Mouse (Mus musculus): ENCODE data around the gene Cdkn2b.

The Cdkn2b gene

DNA sequence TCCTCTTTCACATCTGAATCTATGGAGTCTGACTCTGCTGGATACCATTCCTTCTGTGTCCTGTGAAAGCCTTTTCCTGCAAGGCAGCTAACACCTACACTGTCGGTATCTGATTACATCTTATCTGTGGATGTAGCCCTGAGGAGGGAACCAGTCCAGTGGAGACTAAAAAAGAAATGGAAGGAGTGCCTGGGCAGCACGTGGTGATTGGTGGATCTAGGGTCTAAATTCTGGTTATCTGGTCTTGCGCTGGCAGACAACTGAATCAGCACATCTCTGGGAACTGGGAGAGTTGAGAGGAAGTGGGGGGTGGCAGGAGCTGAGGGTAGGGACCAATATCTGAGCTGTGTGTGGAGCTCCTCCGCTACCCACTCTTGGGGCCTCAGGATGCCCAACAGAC, 21.8 kb downstream of the Cdkn2b start:
- DNase-seq (ENCODE audit: low spot score) = no peak

DNA sequence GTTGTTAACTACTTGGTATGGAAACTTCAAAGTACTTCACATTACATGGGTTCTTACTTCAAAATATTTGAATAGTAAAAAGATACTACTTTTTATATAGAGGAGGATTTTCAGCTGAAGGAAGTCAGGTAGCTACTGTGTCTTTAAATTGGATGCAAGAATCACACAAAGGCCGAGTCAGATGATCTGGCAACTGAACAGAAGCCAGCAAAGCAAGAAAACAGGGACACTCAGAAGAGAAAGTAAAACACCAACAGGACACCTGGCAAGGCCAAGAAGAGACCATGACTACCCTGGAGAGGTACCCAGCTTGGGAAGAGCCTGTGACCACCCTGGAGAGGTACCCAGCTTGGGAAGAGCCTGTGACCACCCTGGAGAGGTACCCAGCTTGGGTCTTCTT, 24.3 kb downstream of the Cdkn2b start:
- no peak for DNase-seq (ENCODE audit: low spot score)

DNA sequence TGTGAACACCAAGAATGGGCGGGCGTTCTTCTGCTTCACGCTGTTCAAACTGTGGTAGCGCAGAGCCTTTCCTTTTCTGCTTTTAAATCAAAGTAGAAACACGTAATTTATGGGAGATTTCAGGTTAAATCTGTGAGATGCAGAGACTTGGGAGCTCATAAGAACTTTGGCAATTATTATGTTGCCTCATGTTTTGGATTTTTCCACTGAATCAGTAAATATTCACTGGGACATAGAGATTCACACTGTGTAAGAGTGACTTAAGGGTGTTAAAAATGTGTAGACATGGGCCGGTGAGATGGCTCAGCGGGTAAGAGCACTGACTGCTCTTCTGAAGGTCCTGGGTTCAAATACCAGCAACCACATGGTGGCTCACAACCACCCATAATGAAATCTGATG, 25.2 kb downstream of the Cdkn2b start:
- DNase-seq (ENCODE audit: low spot score) = no peak

DNA sequence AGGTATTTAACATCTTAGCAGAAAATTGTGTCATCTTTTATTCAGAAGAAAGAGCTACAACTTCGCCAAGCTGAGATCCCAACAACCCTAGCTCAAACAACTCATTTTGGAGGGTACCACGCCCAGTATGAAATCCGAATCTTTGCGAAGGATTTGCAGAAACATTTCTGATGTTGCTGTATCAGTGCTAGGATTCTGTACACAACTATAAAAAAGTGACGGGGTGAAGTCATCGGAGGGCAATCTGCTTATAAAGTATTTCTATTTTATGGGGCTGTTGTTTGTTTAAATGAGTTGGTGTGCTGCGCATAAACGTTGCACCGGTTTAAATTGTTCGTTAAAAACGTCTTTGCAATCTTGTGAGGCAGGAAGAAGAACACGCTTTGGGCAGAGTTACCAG, 28.2 kb downstream of the Cdkn2b start:
- DNase-seq (ENCODE audit: low spot score) = peak; percentile 30

DNA sequence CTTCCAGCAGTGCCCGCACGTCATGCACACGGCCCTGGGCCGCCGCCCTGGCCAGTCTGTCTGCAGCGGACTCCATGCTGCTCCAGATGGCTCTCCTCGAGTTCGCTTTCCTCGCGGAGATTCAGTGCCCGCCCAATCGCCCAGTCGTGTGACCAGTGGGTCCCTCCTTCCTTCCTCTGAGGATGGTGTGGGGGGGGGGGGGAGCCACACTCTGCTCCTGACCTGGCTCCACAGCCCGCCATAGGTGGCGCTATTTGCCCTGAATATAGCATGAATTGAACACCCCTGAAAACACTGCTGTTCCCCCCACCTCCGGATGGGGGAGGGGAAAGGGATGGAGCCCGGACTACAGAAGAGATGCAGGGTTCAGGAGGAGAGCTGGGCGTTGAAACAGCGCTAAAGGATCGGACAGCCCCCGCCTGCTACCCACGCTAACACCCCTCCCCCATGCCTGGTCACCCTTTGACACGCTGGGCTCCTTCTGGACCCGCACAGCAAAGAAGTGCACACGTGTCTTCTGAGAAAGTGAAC, 28.7 kb downstream of the Cdkn2b start:
- peak; percentile 71 for DNase-seq (ENCODE audit: low spot score)

DNA sequence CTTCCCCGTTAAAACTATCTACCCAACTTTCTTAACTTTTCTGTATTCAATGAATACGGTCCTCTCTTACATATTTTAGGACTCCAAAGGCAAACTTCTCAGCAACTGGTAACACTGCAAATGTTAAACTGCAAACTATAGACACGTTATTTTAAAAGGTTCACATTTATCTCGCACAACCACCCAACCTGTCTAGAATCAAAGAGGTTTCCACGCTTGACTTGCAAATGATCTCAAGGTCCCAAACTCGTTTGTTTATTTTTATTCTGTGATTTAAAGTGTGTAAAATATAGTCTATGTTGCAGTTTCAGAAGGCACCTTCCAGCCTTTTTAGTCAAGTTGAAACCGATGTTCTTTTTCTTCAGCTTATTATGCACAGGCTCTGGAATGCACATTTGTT, 29.6 kb downstream of the Cdkn2b start:
- DNase-seq (ENCODE audit: low spot score) = peak; percentile 50

DNA sequence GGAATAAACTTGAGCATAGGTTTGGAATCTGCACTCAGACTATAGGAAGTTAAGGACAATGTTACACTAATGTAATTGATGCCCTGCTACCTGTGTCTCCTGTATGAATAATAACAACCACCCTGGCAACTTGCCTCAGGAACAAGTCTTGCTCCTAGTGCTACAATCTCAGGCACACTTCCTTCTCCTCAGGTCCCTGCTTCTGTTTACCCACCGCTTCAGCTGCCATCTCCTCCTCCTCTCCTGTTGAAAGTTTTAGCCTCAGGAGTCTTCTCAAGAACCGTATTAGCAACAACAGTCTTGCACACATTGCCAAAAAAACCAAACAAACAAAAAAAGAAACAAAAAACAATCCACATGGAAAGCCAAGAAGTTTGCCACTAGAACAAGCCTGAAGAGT, 31.2 kb downstream of the Cdkn2b start:
- no peak for DNase-seq (ENCODE audit: low spot score)

DNA sequence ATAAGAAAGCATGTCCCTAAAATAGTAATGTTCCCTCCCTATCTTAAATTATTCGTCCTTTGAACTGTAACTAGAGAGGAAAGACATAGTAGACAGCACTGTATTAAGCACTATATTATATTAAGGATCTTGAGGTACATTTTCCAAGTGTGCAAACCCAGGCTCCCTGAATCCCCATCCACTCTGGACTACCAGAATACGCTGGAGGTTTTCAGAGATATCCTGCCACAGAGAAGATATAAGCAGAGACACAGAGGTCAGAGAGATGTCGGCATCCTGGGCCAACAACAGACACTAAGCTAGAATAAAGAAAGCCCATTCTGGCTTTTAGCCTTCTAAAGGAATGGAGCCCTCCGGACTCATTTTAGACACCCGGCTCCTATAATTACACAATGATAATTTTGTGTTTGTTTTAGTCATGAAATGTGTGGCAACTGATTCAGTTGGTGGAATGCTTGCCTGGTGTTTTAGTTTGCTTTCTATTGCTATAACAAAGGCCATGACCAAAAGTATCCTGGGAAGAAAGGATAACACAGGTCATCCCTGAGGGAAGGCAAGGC, 33.4 kb downstream of the Cdkn2b start:
- peak; percentile 48 for DNase-seq (ENCODE audit: low spot score)

DNA sequence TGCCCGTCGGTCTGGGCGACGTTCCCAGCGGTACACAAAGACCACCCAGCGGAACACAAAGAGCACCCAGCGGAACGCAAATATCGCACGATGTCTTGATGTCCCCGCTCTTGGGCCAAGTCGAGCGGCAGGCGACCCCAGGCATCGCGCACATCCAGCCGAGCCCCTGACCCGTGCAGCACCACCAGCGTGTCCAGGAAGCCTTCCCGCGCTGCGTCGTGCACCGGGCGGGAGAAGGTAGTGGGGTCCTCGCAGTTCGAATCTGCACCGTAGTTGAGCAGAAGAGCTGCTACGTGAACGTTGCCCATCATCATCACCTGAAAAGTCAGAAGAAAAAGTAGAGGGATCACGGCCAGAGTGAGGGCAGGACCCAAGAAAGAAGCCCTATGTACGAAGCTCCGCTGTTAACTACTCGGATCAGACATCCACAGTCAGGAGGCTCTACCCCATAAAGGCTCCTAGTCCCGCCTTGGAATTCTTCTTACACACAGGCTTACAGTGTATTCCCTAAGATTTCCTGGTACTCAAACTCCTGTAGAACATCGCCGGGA, 34.1 kb downstream of the Cdkn2b start:
- DNase-seq (ENCODE audit: low spot score) = peak; percentile 53

DNA sequence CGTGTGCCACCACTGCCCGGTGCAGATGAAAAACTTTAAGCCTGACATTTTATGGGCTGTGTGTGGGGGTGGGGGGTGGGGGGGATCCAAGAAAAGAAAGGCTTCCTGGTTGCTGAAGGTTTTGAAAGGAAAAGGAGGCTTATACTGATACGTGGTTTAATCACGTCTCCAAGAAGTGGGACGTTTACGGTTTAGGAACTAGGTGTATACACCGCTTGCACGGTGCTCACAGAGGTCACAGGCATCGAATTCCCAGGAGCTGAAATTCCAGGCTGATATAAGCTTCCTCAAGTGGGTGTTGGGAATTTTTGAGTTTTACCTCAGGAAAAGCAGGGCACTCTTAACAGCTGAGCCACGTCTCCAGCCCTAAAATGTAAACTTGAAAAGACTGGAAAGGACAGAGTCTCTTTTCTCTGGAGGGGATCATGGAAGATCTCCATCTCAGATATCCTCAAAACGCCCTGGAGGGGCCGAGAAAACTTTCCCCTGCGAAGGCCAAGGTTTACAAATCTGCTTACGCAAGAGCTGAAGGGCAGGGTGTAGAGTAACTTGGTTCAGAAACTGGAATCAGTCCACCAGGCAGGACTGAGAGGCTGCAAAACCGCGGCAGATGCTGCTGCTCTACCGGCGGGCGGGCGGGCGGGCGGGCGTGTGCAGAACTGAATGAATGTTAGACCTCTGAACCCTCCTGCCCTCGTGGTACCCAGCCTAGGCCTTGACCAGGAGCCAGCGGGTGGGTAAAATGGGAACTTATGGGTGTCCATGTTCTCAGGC, 34.8 kb downstream of the Cdkn2b start:
- peak; percentile 53 for DNase-seq (ENCODE audit: low spot score)

DNA sequence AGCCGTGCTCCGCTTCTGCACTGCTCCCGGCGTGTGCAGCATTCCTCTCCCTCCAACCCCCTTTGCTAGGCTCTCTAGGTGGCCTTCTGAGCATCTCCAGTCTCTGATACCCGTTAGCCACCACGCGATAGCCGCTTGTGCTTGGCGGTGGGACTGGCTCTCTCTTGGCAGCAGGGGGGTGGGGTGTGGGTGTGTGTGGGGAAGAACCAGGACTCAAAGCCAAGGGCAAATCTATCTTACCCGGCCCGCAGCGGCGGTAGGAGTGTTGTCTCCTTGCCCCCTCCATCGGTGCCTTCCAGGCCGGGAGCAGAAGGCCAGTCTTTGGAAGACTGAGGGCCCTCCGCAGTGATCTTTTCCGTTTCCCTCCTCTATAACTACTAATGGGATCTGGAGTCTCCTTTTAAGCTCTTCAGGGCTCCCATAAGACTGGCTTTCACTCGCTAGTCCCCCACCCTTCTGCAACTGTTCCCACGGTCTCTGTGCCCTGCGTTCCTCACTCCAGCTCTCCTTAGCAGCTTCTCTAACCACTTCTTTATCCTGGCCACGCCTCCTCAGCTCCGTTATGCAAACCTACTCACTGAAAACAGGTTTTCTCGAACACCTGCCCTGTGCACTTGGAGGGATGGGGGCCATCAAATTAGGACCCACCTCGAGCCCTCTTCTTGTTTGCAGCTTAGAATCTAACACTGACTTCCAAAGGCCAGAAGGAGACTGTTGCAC, 35.9 kb downstream of the Cdkn2b start:
- peak; percentile 53 for DNase-seq (ENCODE audit: low spot score)

DNA sequence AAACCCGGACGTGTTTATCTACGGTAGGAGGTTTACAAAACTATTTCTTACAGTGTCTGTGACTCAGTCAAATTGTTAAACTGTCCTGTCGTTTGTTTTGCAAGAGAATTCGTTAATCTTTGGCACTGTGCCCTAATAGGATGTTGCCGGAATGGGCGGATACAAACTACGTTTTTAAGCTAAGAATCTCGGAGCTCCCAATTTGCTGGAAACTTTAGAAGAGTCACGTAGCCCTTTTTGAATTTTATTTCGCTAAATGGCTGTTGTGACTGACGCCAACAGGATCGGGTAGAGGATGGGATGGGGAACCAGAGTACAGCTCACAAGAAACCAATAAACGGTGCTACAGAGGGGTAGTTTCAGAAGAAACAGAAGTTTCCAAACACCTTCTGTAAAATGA, 36.8 kb downstream of the Cdkn2b start:
- DNase-seq (ENCODE audit: low spot score) = peak; percentile 59

DNA sequence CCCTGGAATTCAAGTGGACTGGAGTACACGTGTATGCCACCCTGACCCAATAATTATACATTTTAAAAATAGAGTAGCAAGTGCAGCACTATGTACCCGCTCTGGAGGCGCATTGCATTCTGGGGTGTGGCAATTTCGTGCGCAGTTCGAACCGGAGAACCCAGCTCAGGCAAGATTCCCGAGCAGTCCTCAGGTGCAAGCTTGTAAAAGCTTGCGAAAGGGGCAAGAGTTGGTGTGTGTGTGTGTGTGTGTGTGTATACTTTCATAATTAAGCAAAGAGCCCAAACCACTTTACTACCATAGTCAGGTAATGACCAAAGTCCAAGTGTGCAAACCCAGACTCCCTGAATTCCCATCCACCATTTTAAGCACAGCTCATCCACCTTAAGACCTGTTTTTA, 37.3 kb downstream of the Cdkn2b start:
- DNase-seq (ENCODE audit: low spot score) = peak; percentile 53

DNA sequence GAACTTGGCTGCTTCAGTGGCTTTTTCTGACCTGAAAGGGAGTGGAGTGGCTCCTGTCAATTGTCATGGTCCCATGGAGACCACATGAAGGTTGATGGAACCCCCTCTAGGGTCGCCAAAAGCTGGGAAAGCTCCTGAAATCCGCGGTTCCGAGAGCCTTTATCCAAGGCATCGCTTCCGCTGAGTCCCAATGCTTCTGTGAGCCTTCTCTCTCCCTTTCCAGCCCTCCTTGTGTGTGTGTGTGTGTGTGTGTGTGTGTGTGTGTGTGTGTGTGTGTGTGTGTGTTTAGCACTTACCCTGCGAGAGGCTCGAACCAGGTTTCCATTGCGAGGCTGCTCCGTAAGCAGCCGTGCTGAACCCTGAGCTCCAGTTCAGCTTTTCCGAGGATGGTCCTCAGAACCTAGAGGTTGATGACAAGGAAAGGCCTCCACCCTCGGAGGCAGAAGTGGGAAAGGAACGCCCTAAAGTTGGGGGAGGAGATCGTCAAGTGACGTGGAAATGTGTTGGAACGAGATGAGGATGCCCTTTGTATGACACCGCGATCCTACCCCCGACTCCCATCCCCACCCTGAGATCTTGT, 37.8 kb downstream of the Cdkn2b start:
- DNase-seq (ENCODE audit: low spot score) = no peak

DNA sequence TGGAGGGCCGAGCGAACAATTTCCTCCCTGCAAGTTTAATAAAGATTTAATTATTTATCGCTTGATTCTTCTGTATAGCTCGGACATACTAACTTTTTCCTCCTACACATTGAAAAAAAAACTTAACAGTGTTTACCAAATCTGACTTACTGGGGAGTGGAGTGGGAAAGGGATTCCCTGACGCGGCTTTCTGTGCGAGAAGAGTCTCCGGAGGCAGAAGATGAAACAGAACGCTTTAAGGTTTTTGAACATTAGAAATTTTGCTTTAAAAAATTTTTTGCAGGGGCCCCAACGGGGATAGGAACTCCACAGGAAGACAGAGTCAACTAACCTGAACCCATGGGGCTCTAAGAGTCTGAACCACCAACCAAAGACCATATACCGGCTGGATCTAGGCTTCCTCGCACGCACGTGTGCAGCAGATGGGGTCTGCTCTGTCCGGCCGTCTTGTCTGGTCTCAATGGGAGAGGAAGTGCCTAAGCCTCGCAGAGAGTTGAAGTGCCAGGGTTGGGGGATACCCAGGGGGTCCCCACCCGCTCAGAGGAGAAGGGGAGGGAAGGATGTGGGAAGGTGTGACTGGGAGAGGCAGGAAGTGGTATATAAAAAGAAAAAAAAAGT, 38.6 kb downstream of the Cdkn2b start:
- DNase-seq (ENCODE audit: low spot score) = peak; percentile 53

DNA sequence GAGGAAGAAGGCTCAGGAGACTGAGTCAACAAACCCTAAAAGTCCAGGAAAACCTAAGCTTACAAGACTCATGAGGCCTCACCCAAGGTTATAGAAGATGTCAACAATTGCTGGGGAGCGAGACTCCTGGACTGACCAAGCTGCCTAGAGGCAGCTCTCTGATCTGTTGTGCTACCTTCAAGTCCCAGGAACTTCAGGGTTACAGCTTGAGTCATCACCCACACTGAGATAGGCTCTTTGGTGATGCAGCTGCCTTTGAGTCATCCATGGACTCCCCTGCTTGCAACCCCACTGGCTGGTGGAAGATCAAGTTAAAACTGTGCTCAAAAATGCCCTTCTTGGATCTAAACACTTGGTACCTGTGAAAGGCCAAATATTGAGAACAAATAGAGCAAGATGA, 53.1 kb downstream of the Cdkn2b start:
- no peak for DNase-seq (ENCODE audit: low spot score)

All from embryo, embryonic 10.5 days (tissue).